Mouse (Mus musculus) right cerebral cortex, adult 2 months (tissue): ENCODE data around the gene Add2.
"Not testable (repeated sequence)": the region's sequence is repeated elsewhere in the genome, so short reads cannot be mapped to it uniquely, and the experiment has no call there.

ENCODE experiments used
- DNase-seq, 2 experiments: peaks; one replicate each; pipeline ENCODE4 v3.0.0; 2021 to 2022; ENCODE audit warnings: low spot score in 2 of 2

Add2 gene

DNA sequence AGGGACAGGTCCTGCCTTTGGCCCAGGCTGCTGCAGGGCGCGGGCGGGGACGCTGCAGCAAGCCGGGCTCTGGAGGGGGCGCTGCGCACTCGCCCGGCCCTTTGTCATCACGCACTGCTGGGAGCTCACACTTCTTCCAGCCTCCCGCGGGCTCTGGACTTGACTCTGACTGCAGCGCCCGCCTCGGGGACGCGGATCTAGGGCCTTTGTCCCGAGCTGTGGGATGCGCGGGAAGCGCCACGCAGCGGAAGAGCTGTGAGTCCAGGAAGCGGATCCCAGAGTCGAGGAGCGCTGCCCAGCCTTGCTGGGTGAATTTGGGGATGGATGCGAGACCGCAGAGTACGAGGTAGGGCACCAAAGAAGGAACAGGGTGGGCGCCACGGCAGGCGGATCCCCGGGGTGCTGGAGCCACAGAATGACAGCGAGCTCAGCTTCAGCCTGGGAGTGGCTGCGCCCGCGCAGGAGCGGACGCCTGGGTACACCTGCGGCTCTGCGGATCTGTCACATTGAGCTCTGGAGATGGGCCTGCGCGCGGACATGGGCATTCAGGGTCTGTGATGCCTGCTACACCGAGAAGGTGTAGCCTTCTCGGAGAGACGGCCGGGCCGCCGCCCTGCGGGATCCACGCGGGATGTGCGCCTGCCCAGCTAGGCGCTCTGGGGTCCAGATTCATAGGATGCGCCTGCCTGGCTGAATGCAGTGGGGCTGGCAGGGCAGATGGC lies at the start of gene Add2:
Gene Add2, plus strand, starts transcription at position 81 of the 722 bp plus-strand sequence.
- peak; percentile 70 to 74 for DNase-seq

DNA sequence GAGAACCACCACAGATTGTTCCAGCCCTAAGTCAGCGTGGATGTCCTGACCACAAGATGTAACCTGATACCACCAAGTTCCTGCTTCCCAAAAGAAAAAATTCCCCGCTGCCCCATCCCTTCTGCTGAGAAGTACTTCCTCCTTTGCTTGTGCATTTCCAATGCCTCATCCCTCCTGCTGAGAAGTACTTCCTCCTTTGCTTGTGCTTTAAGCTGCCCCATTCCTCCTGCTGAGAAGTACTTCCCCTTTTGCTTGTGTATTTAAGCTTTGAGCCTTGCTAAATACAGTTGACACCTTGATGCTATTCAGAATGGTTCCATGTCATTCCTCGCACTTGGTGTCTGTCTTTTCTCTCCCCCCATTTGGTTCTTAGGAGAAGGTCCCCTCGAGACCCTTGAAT lies 49.7 kb upstream of the Add2 start:
- DNase-seq: not testable (repeated sequence)

DNA sequence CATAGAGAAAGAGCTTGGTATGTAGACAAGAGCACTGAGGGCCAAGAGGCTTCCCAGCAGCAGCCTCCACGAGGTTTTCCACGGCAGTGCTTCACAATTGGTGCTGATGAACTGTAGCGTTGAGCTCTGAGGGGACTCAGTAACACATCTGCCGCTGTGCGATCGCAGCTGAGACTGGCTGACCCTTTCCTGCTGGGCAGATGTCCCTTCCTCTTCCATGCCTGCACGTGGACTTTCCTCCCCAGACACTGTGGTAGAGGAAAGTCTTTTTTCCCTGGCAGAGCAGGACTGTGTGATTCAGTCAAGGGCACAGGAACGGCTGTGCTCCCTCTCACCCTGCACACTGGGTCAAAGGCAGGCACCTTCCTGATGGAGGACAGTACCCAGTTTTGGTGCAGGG lies 44.1 kb upstream of the Add2 start:
- DNase-seq: no peak

DNA sequence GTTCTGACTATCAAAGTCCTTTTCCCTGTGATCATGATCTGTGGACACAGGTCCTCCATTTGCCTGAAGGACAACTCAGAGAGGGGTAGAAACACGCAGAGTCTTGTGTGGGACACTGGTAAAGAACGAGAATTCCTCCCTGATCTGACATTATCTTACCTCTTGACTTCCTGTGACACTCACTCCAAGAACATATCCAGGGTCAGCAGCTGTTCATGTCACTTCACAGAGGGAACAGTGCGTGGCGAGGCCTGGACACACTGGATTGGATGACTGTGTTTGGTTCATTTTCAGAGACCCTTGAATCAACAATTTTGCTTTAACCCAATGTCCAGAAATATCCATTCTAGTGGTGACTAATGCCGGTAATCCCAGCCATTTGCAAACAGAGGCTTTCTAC lies 38.9 kb upstream of the Add2 start:
- not testable (repeated sequence) for DNase-seq

DNA sequence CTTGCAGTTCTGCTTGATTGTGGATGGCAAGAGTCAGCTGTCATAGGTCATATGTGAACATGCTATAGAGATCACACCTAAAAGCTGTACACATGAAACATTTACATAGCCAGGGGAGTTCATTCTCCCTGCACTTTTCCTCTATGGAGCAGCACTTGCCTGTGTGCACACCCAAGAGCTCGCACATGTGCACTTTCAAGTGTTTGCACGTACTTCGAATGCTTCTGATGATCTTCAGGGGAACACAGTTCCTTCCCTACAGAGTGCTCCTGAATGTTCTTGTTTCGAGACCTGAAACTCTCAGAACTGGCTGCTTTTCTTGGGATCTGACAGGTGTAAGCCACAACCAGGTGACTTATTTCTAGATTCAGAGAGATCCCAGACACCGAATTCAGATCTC lies 37.7 kb upstream of the Add2 start:
- DNase-seq: not testable (repeated sequence)

DNA sequence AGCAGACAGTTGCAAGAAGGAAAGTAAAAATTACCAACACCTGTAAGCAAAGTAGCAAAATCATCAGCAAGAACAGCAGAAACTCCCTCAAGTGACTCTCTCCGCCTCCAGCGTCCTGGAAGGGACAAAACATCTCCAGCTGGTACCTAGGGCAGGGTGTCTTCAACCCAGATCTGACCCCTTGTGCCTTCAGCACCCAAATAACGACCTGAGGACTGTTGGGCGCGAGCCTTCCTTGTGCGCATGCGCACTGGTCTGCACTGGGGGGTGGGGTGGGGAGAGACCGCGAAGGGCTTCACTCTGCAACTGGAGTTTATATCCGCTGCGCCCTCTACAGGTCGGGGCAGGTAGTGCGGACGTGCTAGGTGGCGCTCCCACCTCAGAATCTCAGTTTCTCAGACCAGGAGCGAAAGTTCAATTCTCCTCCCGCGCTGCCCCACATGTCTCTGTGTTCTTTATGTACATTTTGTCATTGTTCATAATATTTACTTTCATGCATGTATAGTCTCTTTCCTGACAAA lies 25.0 kb upstream of the Add2 start:
- DNase-seq: no peak

DNA sequence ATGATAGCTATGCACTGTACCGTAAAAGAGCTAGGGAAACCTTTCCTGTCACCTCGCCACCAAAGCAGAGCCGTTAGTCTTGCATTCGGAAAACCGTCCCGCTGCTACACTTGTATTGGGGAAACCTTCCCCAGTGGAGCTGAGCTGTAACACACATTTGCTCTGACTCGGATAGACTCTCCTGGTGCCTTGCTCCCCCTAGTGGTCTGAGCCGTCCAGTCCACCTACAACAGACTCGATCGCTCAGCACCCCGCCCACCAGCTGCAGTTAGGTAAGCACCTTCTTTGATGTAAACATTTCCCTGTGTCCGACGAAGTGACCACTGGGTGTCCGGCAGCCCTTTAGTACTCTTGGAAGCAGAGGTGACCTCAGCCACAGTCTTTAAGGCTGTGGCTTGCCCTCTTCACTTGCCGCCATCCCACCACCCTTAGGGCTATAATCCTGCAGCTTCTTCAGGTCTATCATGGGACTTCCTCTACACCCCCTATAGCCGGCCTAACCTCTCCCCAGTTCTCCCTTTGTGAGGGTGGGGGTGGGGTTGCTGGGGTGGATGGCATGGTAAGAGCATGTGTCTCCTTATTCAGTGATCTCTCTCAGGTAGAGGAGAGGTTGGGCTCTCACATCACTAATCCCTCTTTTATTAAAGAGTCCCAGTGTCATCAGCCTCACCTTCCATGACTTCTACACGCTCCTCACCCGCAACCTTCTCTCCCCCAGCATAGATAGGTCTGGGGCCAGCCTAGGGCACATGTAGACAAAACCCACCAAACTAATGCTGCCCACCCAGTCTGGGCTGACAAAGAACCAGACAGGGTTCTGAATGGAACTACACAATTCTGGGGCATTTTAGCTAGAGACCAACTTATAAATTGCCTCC lies 24.0 kb upstream of the Add2 start:
- DNase-seq: peak; percentile 70 to 79

DNA sequence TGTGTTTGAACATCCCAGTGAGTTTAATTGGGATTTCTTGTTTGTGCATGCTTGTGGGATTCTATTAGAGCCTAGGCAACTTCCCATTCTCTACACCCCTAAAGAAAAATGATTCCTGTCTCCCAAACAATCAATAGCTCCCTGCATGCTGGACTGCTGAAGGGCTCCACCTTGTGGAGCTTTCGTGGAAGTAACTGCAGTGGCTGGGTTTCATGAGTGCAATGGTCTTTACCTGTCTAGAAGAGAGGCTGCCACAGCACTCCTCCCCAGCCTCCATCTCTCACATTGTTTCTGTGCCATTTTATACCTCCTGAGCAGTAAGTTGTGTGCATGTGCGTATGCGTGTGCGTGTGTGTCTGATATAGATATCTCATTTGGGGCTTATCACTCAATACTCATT lies 18.5 kb upstream of the Add2 start:
- peak; percentile 74 to 79 for DNase-seq

DNA sequence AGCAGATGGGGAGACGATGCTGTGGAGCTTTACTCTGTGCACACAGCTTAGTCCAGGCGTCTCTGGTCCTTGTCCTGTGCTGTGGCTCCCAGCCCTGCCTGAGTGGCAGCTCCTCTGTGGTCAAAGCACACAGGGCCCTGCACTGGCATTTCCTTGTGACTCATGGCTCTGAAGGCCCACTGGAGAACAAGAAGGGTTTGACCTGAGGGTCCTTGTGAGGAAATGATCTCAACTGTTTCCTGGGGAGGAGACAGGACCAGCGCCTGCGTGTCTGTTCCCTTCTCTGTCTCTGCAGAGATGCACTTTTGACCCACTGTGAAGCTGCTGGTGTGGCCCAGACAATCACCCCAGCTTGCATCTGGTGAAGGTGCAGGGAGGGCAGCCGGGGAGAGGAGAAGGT lies 13.7 kb upstream of the Add2 start:
- DNase-seq: not testable (repeated sequence)

DNA sequence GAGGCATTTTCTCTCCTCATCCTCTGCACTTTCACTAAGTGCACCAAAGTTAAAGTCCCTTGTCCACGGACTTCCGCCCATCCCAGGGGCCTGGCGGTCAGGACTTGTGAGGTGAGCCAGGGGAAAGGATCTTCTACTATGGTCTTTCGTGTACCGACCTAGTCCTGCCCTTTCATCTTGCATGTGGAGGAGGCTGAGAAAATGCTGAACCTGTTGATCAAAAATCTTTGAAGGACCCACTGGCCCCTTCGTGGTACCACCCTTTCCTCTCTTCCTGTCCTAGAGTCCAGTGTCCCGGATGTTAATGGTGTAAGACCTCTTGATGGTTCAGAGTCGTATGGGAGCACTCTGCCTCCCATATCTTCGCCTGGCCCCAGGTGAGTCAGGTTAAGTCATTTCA lies 12.6 kb upstream of the Add2 start, which contains the start of gene Figla:
Gene Figla, plus strand, starts transcription at position 301 of the 400 bp plus-strand sequence.
- DNase-seq: no peak

DNA sequence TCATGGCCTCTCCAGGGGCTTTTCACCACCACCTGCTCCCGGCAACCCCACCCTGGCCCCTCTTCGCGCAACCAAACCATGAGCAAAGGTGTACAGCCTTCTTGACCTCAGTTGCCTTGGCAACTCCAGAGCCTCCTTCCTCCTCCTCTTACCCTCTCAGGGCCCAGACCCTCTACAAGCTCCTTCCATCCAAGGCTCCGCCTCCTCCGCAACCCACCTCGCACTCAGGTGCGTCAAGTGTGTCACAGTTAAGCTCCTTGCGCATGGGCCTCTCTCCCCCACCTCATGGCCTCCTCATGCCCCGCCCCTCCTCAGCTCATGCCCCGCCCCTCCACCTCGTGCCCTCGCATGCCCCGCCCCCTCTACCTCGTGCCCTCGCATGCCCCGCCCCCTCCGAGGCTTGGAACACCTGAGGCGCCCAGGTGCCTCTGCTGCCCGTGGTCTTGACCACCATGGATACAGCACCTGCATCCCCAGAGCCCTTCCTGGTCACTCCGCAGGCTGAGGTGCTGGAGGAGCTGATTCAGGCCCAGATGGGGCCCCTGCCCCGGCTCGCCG lies 11.6 kb upstream of the Add2 start:
- no peak for DNase-seq

DNA sequence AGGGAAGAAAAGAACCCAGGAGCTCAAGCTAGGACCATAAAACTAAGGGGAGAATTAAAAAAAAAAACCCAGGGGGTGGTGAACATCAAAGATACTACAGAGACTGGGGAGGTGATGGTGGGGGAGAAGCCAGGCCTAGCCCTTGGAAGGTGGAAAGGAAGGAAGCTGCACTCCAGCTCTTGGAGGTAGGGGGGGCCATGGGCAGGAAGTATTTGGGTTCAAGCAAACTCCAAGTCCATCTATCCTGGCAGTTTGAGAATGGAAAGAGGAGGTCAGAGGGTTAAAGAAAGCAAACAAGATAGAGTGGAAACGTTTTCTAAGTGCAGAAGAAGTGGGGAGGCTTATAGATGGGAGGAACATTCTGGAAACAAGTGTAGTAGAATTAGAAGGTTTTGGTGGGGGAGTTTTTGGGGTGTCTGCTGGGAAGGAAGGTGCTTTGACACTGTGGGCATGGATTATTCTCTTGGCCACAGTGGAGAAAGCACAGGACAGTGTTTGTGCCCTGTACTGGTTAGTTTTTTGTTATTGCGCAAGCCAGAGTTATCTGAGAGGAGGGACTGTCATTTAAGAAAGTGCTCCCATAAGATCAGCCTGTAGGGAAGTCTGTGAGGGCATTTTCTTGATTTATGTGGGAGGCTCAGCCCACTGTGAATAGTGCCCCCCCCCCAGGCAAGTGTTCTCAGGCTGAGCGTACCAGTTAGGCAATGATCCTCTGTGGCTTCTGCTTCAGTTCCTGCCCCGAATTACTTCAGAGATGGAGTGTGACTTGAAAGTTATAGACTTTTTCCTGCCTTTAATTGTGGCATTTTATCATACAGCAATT lies 8.9 kb upstream of the Add2 start:
- DNase-seq: no peak

DNA sequence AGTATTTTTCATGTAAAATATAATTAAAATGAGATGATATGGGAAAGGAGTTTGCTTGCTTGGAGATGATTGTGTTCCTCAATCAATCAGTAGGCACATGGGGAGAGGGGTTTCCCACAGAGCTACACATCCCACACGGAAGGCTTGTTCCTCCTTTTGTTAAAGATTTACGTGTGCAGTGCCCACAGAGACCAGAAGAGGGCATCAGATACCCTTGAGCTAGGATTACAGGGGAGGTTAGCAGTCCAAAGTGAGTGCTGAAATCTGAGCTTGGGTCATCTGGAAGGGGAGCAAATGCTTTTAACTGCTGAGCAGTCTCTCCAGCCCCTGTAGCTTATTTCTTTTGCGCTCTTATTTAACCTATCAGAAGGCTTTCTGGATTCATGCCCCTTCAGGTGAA lies 7.5 kb upstream of the Add2 start:
- no peak for DNase-seq

DNA sequence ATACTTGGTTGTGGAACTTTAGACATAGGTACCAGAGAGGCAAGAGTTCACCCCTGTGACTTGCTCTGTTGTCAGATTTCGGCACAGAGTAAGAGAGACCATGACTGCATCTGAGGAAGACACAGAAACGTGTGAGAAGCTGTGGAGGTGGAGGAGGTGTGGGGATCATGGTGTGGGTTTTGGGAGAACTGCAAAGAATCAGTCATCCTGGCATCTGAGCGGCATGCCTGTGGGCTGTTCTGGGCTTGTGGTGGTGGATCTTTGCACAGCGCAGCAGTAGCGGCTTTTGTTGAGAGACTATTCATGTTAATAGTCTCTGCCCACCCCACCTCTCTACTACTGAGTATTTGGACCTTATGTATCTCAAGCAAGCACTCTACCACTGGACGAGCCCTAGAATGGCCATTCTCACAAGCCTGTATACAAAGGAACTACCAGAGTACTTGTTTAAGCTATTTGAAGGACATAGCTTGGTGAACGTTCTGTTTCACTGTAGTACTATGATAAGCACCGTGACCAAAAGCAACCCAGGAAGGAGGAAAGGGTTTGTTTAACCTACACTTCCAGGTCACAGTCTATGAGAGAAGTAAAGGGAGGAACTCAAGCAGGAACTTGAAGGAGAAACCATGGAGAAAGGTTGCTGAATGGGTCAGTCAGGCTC lies 1.7 kb upstream of the Add2 start:
- peak; percentile 57 to 63 for DNase-seq

DNA sequence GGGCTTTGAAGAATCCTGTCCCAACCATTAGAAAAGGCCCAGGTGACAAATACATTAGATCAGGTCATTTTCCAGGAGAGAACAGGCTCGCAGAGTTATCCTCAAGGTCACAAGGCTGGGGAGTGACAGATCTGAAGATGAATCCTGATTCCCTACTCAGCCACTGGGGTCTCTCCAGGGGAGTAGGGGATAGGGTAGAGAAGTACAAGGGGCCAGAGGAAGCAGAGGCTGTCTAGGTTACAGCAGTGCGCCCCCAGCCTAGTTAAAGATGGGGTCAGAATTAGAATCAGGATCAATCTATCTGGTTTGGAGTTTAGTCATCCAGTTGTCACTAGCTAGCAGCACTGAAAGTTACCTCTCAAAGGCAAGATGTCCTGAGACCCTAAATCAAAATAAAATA lies 331 bp upstream of the Add2 start:
- no peak for DNase-seq

DNA sequence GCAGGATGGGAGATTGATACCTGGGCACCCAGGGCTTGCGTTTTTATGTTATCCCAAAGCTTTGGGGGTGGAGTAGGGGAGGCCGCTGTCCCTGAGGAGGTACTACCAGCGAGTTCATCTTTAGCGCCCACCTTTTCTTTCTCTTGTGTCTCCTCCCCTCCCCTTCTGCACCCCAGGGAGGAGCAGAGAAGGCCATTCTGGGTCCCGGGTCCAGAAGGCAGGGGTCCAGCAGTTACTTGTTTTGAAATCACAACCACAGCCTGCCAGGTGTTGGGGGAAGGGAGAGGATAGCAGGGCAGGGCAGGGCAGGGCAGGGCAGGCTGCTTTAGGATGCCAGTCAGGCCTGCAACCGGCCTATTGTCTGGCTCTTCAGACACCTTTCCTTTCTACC lies 837 bp downstream of the Add2 start:
- DNase-seq: no peak

DNA sequence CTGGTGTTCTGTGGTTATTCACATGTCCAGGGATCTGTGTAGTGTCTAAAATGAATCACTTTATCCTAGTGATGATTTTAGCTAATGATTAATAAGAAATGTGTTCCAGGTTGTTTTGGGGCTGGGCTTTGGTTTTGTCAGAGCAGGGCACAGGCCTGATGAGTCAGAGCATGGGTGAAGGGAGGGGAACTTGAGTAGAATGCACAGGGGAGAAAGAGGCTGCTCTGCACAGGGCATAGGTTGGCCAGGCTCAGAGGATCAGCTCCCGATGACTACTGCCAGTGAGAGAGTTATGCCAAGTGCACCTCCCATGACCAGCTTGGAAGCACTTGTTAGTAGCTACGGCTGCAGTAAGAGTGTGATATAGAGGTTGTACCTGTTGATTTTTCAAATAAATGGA lies 3.0 kb downstream of the Add2 start:
- DNase-seq: no peak

DNA sequence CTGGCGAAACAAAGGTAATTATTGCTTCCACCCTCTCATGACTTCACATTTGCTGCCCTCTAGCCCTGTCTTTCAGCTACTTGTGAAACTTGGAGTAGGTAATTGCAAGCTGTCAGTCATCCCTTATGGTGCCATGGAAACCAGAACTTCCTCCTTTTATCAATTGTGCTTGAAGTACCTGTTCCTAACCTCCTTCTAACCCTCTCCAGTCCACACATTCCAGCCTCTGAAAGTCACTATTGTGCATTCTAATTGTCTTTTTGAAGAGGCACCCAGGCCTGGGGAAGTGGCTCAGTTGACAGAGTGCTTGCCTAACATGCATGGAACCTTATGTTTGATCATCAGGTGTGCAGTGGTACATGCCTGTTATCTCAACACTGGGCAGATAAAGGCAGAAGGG lies 5.2 kb downstream of the Add2 start:
- no peak for DNase-seq

DNA sequence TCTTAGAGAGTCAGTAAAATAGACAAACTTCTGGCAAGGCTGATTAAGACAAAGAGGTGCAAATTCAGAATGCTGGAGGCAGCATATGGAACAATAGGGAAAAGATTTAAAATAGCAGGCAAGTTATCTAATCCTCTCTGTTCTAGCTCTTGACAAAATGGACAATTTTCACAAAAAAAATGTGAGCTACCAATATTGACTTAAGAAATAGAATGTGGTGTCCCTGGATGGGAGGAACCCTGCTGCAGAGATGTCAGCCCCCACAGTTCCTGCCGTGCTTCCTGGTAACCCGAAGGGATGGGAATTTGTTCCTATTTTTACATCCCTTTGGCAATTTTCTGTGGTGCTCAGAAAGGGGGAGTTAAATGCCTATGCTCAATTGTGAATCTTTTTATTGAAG lies 10.4 kb downstream of the Add2 start:
- DNase-seq: no peak

DNA sequence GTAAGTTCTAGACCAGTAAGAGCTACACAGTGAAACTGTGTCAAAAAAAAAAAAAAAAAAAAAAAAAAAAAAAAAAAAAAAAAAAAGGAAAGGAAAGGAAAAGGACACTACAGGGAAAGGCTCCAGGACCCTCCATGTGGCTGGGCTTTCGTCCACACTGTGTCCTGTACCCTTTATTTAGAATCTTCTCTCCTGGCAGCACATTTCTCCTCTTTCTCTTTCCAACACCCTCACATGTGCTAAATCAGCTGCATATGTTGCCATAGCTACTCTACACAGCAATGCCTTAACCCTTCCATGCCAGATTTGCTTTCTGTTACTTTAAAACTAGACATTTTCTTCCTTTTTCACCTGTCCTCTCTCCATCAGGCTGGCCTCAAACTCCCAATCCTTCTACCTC lies 11.7 kb downstream of the Add2 start:
- no peak for DNase-seq

DNA sequence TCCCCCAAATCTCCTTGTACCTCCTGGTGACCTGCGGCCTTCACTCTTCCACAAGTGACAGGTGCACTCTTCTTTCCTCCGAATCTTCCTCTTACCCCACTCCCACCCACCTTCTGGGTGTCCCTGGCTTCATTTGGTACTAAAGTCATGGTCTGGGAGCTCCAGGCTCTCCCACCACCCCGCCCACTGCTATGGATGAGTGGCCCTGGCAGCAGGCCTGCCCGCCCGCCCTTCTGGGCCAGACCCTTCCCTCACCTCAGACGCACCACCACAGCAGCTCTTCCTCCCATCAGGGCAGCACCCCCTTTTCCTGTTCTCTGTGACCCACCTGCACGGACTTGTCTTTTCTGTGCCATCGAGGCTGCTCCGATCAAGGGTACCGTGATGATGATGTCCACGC lies 19.0 kb downstream of the Add2 start:
- no peak for DNase-seq
